In genomic region chr17:31057151-31057890, GRCm38 (mm10) we compare ENCODE assay signal across 9 mouse cellular contexts. TPM values are rescaled to one million over a fixed set of nuclear protein-coding genes. Genes with fewer than 3 reads are reported as not detected.
A peak's percentile ranks its signal among the peaks of the same experiment; 100 is the strongest.
DNase-seq lines count a peak whose midpoint lies in the region; ATAC-seq and TF ChIP-seq lines count a peak whose summit lies in the region.
"Had no signal": no experiment of that assay in that cellular context is flagged by ENCODE, and none has a peak within 500 bp of the region (broad histone marks: within the 10 kb centered on the region; RNA-seq: fewer than 3 reads in every experiment).

Gene Abcg1, plus strand, starts transcription at chr17:31057675.

- peaks cover 30% of the 10 kb centered on the region for H3K4me1 ChIP-seq in cerebellum, adult 2 months (ENCODE audit: control insufficient read depth, insufficient read depth, low read length)
- peaks cover 21% of the 10 kb centered on the region for H3K4me1 ChIP-seq in intestine, embryonic 15.5 days (replicated peaks)
- peaks cover 19% of the 10 kb centered on the region for H3K4me1 ChIP-seq in limb, embryonic 11.5 days (ENCODE audit: control insufficient read depth, insufficient read depth, low read length)
- H3K4me1 ChIP-seq in midbrain, embryonic 12.5 days: peaks cover 36% of the 10 kb centered on the region

- H3K9ac ChIP-seq in intestine, embryonic 15.5 days: peak within 1 kb of the TSS; percentile 43
- peak within 1 kb of the TSS; percentile 28; the same call in 1 of the 2 replicates for H3K9ac ChIP-seq in limb, embryonic 11.5 days (ENCODE audit: low read length)
- peak within 1 kb of the TSS; percentile 65 for H3K9ac ChIP-seq in midbrain, embryonic 12.5 days (replicated peaks)

- peak within 1 kb of the TSS; percentile 69 for H3K4me3 ChIP-seq in cerebellum, adult 2 months (replicated peaks; ENCODE audit: insufficient read depth, low read depth, low read length)
- peak within 1 kb of the TSS; percentile 50 for H3K4me3 ChIP-seq in intestine, embryonic 15.5 days (replicated peaks)
- peak within 1 kb of the TSS; percentile 38 for H3K4me3 ChIP-seq in limb, embryonic 11.5 days (ENCODE audit: low read depth, low read length)
- peak within 1 kb of the TSS; percentile 54 for H3K4me3 ChIP-seq in midbrain, embryonic 12.5 days

- 4% methylated on average over 47 of the region's 49 CpGs for WGBS in cerebellum, adult 2 months
- WGBS in intestine, embryonic 15.5 days: 2% methylated on average over 49 of the region's 49 CpGs
- 3% methylated on average over 49 of the region's 49 CpGs for WGBS in limb, embryonic 11.5 days
- WGBS in midbrain, embryonic 12.5 days: 2% methylated on average over 39 of the region's 49 CpGs

- TF ChIP-seq POLR2A in cerebellum, adult 2 months (IDR thresholded peaks at IDR 0.05; ENCODE audit: borderline replicate concordance, insufficient read depth, low read length): peak; percentile 85

- peak within 1 kb of the TSS; percentile 86 for H3K27ac ChIP-seq in cerebellum, adult 2 months (ENCODE audit: insufficient read depth, low read length)
- peak within 1 kb of the TSS; percentile 32 for H3K27ac ChIP-seq in intestine, embryonic 15.5 days
- H3K27ac ChIP-seq in limb, embryonic 11.5 days (replicated peaks; ENCODE audit: low read depth, low read length): no peak within 1 kb of the TSS
- H3K27ac ChIP-seq in midbrain, embryonic 12.5 days (replicated peaks): peak within 1 kb of the TSS; percentile 77

- H3K4me2 ChIP-seq in intestine, embryonic 15.5 days (replicated peaks): peak within 1 kb of the TSS; percentile 90
- H3K4me2 ChIP-seq in limb, embryonic 11.5 days (ENCODE audit: low read depth, severe bottlenecking): peak within 1 kb of the TSS; percentile 81
- peak within 1 kb of the TSS; percentile 63 for H3K4me2 ChIP-seq in midbrain, embryonic 12.5 days (replicated peaks)

- no peak for TF ChIP-seq CTCF in cerebellum, adult 2 months (IDR thresholded peaks at IDR 0.05; ENCODE audit: borderline replicate concordance, insufficient read depth, low read depth, low read length)

- H3K36me3 ChIP-seq in intestine, embryonic 15.5 days: no peaks in the 10 kb centered on the region
- no peaks in the 10 kb centered on the region for H3K36me3 ChIP-seq in limb, embryonic 11.5 days (ENCODE audit: control insufficient read depth, insufficient read depth, low read length)
- no peaks in the 10 kb centered on the region for H3K36me3 ChIP-seq in midbrain, embryonic 12.5 days
- H3K36me3 ChIP-seq: G1E had no signal

- peak; percentile 55 for DNase-seq in gastrocnemius, postnatal 25 days
- DNase-seq in gastrocnemius, adult 8-10 months (ENCODE audit: low spot score in 2 of 2): no peak
- peak; percentile 88 to 90 for DNase-seq in cerebellum, adult 2 months
- peak; percentile 46 for DNase-seq in forelimb bud, embryonic 11.5 days (ENCODE audit: low read depth, low spot score)
- DNase-seq in limb, embryonic 11.5 days (ENCODE audit: low spot score): peak; percentile 75
- DNase-seq in spleen, adult 18-20 months: peak; percentile 67 to 82

- ATAC-seq in intestine, embryonic 15.5 days: peak; percentile 85
- peak; percentile 51; the same call in 1 of the 2 replicates for ATAC-seq in limb, embryonic 11.5 days (ENCODE audit: insufficient number of reproducible peaks, low FRiP score, low TSS enrichment, low read depth)
- ATAC-seq in midbrain, embryonic 12.5 days (ENCODE audit: low FRiP score, low read depth): peak; percentile 86

- H3K9me3 ChIP-seq in intestine, embryonic 15.5 days: no peaks in the 10 kb centered on the region
- no peaks in the 10 kb centered on the region for H3K9me3 ChIP-seq in limb, embryonic 11.5 days (ENCODE audit: control insufficient read depth, low read length)
- H3K9me3 ChIP-seq in midbrain, embryonic 12.5 days: peaks cover 15% of the 10 kb centered on the region; the same call in 1 of the 2 replicates

- H3K27me3 ChIP-seq in cerebellum, adult 2 months (ENCODE audit: control insufficient read depth, insufficient read depth, low read length): no peaks in the 10 kb centered on the region
- peaks cover 23% of the 10 kb centered on the region for H3K27me3 ChIP-seq in intestine, embryonic 15.5 days (replicated peaks)
- peaks cover 23% of the 10 kb centered on the region for H3K27me3 ChIP-seq in limb, embryonic 11.5 days (ENCODE audit: control insufficient read depth, insufficient read depth, low read length)
- H3K27me3 ChIP-seq in midbrain, embryonic 12.5 days: peaks cover 31% of the 10 kb centered on the region

RNA-seq across cellular contexts. Expression of gene Abcg1, which starts in this region (rescaled TPM):
- 1 to 10 TPM; 1.8 to 2.9 TPM for total RNA-seq in gastrocnemius, postnatal 25 days (2021)
- 1 to 10 TPM; 1.2 to 1.8 (median 1.5) TPM for total RNA-seq in gastrocnemius, adult 8-10 months (2022)
- polyA plus RNA-seq in cerebellum, adult 2 months (2012; rRNA removed): 41.4 and 42.8 TPM in 2 replicates
- 5.8 and 6.2 TPM in 2 replicates for polyA plus RNA-seq in intestine, embryonic 15.5 days (2015; fragmentation: Nextera tagmentation; extraction: Ambion mirVana)
- polyA plus RNA-seq in limb, embryonic 11.5 days (2014; fragmentation: Nextera tagmentation; extraction: Ambion mirVana): 6.3 and 6.9 TPM in 2 replicates
- 14.0 and 15.3 TPM in 2 replicates for polyA plus RNA-seq in midbrain, embryonic 12.5 days (2016; fragmentation: Nextera tagmentation; extraction: Ambion mirVana)
- polyA plus RNA-seq: G1E had no signal

Comparison
In these comparisons a context has a peak if more than half of its experiments do, and no peak if none do; other contexts are left out.
1. DNase-seq: peak in gastrocnemius, postnatal 25 days (single experiment), cerebellum, adult 2 months (2 of 2), forelimb bud, embryonic 11.5 days (single experiment), limb, embryonic 11.5 days (single experiment) and spleen, adult 18-20 months (2 of 2); none in gastrocnemius, adult 8-10 months (0 of 2).
2. Peak in every context shown above with its lines, with median percentiles within 50 percentile points of each other: H3K4me3 ChIP-seq, ATAC-seq, H3K4me2 ChIP-seq and H3K9ac ChIP-seq.